Mouse (Mus musculus) spleen, adult 18-20 months (tissue): ENCODE results near the gene Actg1.
A peak's percentile ranks its signal among the peaks of the same experiment; 100 is the strongest.

Experiments used
- DNase-seq, 2 experiments: peaks; one replicate each; pipeline ENCODE4 v3.0.0; 2022; ENCODE audit warnings: mixed read lengths in 2 of 2

Actg1 gene

DNA sequence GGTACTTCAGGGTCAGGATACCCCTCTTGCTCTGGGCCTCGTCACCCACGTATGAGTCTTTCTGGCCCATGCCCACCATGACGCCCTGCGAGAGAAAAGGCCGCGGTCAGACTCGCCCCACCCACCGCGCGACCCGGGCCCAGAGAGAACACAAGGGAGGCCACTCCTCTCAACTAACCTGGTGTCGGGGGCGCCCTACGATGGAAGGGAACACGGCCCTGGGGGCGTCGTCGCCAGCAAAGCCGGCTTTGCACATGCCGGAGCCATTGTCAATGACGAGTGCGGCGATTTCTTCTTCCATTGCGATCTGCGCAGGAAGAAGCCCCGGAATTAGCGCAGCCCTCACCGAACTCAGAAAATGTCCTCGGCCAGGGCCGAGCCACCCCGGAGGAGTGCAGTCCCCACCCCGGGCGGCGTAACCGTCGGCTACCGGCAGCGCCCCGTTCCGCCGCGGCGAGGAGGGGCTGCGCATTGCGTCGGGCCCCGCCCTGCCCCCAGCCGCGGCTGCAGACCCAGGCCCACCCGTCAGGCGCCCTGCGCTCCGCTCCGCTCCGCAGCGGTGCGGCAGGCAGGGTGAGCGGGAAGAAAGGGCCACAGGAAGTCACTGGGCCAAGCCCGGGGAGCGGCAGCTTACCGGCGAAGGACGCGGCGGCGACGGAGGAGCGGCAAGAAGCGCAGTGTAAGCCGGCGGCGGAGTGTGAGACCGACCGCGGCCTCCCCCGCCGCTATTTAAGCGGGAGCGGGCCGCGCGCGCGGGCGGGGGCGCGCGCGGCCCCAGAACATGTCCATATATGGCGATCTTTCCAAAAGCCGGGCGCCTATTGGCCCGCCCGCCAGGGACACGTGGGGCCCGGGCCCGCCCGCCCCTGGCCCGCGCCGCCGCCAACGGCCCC, at the start of gene Actg1:
Gene Actg1 (minus strand): TSS at position 752 of the 893 bp plus-strand sequence.
- DNase-seq: peak; percentile 79 to 80

DNA sequence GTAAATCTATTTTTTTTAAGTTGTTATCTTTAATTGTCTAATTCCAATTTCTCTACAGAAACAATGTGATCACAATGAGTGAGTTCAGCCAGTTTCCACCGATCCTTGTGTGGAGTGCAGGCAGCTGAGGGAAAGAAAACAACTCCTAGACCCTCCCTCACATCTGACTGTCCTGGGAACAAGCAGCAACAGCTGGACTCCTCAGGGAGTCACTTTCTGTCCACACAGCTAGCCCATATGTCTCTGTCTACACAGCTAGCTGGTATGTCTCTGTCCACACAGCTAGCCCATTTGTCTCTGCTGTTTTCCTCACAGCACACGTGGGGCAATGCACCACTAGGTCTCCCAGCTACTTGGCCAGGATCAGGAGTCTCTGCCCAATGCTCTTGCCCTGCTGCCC, 49.3 kb upstream of the Actg1 start:
- no peak for DNase-seq

DNA sequence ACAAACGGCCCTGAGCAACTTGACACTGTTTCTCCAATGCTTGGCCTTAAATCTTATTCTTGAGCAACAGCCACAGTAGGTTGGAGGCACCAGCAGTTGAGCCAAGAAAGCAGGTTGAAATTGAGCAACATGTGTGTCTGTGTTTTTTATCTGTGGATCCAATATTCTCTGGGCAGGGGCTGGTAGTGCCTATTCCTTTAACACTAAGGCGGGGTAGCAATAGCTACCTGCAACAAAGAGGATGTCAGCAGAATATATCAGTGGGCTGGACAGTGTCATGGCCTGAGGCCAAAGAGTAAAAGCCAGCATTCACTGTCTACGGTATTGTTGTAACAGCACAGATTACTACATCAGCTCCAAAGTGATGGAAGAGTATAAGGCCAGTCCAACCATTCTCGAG, 47.3 kb upstream of the Actg1 start:
- no peak for DNase-seq

DNA sequence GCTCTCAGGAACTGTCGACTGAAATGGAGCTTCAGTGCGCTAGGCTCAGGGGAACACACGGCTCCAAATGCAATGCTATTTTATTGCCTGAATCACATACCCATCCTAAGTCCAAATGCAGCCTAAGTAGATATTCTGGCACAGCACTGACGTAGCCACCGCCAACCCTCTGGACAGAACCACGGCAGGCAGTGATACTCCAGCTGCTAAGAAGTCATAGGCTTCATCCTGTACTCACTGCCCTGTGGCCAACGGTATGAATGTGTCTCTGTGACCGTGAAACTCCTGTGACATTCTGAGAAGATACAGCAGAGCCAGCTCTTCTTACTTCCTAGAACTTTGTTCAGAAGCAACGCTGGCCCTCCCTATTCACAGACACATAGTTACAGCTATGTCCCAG, 40.2 kb upstream of the Actg1 start:
- no peak for DNase-seq

DNA sequence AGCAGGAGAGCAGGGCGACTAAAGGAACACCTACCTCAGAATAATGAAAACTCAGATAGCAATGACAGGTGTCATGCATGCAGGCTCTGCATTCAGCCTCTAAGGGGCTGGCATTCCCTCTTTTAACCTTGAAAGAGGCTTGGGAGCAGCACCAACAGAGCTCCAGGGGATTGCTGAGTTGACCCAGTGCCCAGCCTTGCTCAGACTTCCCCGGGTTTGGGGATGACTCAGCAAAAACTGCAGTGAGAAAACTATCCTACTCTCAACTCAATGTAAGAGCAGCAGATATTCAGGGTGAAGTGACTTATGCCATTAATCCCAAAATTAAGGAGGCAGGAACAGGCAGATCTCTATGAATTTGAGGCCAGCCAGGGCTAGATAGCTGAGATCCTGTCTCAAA, 38.8 kb upstream of the Actg1 start:
- no peak for DNase-seq

DNA sequence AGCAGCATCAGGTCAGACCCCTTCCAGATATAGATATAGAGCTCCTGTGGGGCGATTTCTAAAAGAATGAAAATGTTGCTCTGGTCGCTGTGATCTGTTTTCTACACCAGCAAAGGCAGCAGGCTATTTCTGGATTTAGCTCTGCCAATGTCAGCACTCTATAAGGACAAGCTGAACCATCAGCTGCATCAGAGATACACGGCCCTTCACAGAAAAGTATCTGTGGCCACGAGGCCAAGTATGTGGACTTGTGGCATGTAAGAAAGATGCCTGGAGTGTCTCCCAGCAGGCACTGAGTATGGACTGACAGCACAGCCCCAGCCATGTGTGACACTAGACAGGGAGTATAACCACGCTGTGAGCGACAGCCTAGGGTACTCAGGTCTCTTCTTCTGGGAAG, 38.3 kb upstream of the Actg1 start:
- DNase-seq: no peak

DNA sequence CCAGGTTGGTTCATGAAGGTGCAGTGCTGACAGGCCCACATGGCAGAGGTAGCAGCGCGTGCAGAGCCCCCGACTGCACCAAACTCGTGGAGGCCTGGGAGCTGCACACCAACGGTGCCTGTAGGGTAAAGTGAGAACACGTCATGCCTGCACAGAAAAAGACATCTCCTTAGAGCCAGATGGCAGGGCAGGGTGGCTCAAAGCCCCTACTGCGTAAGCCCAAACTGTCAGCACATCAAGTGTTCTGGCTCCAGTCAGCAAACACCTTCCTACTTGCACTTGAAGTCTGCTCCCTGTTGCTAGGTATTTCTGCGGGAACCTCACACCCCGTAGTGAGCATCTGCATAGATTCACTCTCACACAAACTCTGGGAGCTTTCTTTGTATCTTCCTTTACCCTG, 34.2 kb upstream of the Actg1 start:
- DNase-seq: no peak

DNA sequence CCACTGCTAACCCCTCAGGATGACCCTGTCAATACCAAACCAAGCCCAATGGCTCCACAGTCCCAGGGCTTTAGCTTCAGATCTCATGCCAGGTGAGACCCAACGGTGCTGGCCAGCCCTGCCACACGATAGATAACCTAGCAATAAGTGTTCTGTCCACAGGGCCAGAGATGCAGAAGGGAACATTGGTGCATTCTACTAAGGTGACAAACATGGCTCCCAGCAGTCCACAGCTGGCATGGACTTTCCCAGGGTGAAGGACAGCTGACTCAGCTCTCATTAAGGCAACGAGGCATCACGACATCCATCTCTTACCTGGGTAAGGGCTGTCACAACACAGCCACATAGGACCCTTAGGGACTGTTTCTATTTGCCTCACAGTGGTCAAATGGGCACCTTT, 32.8 kb upstream of the Actg1 start:
- DNase-seq: no peak

DNA sequence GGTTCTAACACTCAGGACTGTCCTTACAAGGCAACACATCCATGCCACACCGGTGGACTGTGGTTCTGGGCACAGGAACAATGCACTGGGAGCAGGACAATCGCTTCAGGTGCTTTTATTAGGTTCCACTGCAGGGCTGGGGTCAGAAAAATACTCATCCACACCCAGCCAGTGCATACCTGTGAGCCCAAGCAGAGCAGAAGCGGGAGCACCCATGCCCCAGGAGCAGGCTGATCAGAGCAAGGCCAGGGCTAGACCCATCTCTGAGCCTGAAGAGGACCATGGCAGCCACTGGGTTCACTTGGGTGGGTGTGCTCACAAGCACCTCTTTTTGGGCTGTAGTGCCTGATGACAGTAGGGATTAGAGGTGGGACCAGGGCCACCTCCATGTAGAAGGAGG, 31.9 kb upstream of the Actg1 start:
- no peak for DNase-seq

DNA sequence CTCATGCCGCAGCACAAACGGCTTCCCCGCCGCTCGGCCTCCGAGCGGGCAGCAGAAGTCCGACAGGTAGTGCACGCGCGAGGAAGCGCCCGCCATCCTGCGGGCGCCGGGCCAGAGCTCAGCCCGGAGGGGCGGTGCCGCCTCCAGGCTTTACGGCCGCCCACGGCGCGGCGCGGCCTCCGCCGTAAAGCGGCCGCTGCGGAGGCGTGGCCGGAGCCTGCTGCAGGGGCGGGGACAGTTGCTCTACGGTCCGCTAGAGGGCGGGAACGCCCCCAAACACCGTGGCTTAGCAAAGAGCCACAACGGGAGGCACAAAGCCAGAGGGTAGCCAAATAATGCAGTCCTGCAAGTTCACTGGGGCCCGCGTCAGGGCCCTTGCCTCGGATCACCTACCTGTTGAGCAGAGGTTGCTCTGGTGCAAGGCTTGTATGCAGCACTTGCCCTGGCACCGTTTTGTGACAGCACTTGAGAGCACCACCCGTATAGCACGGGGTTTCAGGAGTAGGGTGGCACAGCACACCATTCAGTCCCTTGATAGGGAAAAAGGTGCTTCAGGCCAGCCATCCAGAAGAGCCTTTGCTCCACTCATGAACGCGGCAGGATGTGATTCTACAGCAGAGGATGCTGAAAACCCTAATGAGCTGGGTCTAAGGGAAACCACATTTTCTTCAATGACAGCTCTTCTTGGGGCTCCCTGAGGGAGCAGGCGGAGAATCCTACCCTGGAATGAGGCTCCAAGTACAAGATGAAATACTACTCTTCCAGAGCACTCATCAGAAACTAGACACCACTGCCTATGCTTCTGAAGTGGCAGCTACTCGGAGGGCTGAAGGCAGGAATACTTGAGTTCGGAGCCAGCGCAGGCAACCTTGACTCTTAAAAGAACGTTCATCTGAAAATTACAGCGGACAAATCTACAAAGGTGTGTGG, 30.5 kb upstream of the Actg1 start, which contains the start of gene Faap100:
Gene Faap100 (minus strand): TSS at position 154 of the 930 bp plus-strand sequence.
- peak; percentile 84 to 88 for DNase-seq

DNA sequence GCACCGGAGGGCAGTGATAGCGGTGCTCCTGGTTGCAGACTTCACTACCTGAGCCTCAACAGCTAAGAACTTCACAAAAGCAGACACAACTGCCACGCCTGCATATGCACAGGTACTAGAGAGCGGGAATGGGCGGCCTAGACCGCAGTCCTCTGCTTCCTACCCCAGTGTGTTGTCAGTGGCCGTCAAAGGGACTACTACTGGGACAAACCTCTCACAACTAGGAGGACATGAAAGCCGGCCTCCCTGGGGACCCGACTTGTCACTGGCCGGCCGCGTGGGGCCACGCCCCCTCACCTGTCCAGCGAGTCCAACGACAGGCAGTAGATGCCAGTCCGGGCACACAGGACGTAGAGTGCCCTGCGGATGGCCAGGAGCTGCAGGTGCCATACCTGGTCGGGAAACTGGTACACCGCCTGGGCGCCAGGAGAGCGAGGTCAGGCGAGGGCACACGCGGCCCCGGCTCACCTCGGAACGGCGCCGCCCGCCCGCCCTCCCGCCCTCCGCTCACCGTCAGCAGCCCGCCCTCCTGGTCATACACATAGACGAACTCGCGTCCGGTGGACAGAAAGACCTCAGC, 29.8 kb upstream of the Actg1 start:
- DNase-seq: peak; percentile 34 to 45

DNA sequence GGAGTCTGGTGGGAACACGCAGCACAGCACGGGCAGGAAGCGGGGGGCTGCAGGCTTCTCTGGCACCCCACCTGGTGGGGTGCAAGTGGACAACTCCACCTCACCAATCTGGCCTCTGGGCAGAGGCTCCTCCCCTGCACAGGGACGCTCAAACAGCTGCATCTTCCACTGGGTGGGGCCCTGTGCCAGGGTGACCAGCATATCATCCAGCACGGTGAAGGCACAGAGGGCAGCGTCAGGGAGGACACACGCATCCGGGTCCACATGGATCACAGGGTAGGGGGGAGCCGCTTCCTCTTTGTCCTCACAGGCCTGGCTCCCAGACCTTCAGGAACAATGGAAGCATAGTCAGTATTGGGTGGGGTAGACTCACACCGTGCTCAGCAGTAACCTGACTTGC, 29.0 kb upstream of the Actg1 start:
- no peak for DNase-seq

DNA sequence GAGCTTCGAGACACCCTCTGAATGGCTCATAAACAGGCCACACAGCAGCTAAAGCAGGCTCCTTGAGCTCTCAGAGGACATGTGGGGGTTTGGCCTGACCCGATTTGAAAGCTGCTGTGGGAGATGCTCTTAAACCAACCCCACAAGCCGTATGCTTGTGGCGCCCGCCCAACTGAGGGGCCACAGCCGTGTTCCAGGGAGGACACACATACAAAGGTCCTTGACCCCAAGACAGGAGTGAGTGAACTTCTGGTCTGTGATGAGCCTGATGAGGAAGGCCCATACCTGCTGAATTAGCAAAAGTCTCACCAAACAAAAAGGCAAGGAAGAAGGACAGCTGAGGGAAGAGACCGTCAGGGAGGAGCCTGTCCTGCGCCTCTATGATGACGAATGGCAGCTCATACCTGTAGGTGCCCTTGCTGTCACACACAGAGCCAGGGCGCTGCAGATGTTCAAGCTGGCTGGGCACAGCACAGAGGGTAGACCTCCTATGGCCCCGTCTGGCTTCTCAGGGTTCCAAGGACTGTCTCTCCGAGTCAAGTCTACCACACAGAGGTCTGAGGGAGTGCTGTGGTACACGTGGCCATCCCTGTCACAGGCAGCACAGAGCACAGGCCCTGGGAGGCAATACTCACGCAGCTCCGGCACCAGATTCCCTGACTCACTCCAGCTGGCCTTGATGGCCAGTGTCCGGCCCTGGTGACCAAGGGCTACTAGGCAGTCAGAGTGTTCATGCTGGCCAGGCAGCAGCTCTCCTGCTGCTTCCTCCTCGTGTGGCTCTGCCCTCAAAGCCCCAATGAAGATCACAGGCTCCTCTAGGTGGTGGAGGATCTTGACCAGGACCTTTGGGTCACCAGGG, 28.2 kb upstream of the Actg1 start:
- no peak for DNase-seq

DNA sequence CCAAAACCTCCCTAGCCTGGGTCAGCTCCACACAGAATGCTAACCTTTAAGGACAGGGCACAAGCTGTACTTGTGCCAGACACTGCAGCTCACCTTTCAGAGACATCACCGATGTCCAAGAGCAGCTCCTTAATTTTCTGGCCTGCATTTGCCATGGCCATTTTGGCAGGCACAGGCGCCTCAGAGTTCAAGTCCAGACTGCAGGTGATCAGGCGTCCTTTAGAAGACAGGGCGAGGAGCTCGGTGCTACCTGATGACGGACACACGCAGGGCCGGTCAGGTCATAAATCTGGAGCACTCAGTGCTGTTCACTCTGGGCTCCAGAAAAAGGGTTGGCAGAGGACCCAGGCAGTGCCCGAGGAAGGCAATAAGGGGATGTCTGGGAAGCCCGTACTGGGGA, 27.0 kb upstream of the Actg1 start:
- no peak for DNase-seq

DNA sequence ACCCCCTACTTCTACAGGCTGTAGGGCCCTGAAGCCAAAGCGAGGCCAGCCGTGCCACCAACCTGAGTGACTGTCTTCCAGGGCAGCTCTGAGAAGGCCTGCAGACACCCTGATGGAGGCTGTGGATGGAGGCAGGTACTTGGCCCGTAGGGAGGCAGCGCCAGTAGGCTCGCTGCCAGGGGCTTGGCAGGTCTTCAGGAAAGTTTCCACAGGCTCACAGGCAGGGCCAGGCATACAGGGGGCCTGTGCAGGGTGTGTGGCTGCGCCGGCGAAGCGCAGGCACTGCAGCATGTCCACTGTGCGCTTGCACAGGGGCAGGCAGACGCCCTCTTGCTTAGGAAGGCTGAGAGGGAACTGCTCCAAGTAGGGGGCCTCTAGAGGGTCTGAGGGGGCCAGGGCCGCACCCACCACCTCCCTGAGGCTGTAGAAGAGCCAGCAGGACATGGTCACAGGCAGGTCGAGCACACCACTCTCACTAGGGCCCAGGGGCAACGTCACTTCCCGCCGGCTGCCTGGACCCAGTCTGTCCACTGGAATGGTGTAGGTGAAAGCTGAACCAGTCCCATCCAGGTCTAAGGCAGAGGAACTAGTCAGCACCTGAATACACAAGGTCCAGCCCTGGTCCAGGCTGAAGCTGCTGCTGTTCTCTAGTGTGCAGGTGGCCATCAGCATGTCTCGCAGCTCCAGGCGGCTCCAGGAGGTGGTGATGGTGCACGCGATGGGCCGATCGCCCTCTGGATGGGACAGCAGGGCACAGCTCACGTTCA, 25.7 kb upstream of the Actg1 start:
- DNase-seq: no peak

DNA sequence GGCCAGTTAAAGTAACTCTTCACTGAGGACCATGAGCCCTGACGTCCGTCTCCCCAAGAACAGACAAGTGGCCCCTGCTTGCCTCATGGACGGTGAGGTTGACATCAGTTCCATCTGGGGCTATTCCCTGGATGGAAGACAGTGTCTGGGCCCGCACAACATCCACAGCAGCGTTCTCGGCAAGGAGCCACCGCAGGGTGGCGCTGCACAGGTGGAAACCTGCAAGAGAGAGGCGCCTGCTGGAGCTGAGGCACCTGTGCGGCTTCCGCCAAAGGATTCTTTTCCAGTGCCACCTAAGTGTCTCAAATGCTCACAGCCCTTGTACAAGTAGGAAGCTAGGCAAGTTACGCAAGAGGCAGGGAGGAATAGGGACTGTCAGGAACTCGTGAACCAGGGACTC, 24.7 kb upstream of the Actg1 start:
- no peak for DNase-seq

DNA sequence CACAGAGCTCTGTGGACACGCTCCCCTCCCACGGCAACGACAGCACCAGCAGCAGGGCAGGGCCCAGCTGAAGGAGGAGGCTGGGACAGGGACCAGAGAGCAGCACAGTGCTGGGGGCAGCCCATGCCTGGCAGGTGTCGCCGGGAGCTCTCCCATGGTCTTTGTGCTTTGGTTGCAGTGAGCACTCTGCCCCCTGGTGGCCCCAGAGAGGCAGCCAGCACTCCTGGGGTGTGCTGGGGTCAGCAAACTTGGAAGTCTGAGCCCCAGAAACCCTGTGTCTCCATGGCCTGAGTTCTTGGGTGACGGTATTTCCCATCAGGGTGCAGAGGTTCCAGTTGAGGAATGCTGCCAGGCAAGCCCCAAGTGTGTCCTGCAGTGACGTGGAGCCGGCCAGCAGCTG, 21.3 kb upstream of the Actg1 start:
- peak; percentile 38 to 69 for DNase-seq

DNA sequence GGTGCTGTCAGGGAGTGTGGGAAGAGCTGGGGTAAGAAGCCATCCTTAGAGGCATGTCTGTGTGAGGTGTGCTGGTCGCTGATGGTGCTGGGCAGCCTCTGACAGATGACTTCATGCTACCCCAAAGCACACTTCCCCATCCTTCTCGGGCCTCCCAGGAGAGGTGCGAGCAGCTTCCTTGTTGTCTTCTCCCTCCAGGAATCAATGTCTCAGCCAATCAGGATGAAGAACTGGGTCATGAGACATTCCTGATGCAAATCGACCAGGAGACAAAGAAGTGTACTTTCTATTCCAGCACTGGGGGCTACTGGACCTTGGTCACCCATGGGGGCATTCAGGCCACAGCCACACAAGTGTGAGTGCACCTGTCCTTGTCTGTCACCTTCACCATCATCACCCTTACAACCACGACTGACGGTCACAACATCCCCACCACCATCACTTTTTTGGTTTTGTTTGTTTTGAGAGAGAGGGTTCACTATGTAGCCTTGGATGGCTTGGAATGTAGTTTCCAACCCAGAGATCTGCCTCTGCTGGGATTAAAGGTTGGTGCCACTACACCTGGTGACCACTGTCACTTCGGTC, 18.2 kb upstream of the Actg1 start:
- no peak for DNase-seq

DNA sequence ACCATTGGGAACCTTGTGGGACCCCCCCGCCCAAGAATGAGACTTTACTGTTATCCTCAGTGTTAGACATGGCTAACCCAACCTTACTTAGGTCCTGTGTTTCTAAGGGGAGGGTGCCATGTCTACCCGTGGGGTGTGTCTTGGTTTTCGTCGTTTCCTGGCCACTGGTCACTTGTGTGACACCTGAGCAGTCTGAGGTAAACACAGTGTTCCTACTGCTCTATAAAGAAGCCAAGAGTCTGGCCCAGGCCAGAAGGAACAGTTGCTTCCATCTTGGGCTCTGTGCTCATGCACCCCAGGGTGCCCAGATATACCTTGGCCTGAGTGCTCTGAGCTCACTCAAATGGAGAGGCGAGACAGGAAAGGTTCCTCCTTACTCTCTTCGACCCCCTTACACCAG, 14.5 kb upstream of the Actg1 start:
- no peak for DNase-seq

DNA sequence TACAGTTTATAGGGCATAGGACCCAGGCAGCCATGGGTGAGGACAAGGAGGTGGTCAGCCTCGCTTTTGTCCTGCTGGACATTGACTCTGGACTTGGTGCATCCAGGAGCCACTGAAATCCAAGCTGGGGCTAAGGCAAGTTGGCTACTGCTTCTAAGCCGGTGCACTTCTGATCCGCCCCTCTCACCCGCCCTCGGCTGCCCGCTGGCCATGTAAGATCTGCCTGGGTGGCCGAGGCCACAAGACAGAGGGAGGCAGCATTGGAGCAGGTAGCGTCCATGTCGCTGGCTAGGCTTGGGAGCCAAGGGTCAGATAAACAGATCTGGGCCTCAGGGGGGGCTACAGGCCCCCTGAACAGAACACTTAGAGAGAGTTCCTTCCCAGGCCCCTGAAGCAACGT, 13.0 kb upstream of the Actg1 start, which contains the start of gene Fscn2:
Gene Fscn2 (plus strand): TSS at position 240 of the 400 bp plus-strand sequence.
- no peak for DNase-seq

DNA sequence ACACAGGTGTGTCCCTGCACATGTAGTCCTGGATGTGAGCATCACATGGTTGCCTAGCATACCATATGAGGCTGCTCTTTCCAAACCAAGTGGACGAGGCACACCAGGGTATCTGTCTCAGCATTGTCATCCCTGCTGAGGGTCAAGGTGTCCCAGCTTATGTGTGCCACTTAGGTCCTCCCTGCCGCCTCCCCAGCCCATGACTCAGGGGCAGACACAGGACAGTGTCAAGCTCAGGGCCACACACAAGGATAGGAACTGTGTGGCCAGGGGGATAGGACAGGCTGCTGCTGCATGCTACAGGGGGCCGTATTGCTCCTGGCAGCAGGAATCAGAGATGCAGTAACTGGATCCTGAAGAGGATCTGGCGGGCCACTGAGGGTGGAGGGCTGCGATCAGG, 12.4 kb upstream of the Actg1 start:
- no peak for DNase-seq
